Mouse (Mus musculus): ENCODE measurements around the gene Gfy. TPM values are rescaled to one million over a fixed set of nuclear protein-coding genes. Genes with fewer than 3 reads are reported as not detected.

Gene Gfy
- polyA plus RNA-seq, 1 experiment from 2014 or later: not detected

DNA sequence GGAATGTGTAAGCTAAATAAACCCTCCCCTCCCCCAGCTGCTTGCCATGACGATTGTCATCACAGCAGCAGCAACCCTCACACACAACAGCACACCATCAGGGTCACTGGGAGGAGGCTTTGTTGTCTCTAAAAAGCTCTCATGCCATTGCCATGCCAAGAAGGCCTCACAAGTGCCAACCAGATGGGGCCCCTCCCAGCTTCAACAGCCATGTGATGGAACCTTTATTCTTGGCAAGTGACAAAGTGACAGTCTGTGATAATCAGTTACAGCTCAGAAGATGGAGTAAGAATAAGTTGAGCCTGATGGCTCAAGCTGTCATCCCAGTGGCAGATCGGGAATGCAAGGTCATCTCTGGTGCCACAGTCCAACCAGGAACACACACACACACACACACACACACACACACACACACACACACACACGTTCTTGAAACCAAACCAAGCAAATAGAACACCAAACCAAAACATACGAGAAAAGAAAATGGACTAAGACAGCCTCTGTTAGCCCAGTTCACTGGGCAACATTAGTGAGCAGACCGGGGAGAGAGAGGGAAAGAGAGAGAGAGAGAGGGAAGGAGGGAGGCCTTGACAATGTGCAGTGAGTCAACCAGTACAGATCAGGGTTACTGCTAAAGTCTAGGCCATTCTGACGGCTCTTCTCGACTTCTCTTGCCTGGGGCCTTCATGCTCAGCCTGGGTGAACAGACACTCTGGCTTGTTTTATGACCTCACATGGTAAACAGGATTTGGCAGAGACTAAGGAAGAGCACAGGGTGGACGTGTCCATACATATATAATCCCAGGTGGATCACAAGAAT lies 39.3 kb downstream of the Gfy start:
- peaks cover 10% of the 10 kb centered on the region for H3K4me1 ChIP-seq
- no peak overlapping the region for H3K4me3 ChIP-seq
- 78% methylated on average over 8 of the region's 8 CpGs for WGBS
- no peak overlapping the region for H3K4me2 ChIP-seq (replicated peaks)
- no peaks in the 10 kb centered on the region; the same call in 1 of the 2 replicates for H3K36me3 ChIP-seq
- no peaks in the 10 kb centered on the region for H3K9me3 ChIP-seq
- no peak overlapping the region for H3K27ac ChIP-seq (replicated peaks)
- H3K9ac ChIP-seq (replicated peaks): no peak overlapping the region
- no peaks in the 10 kb centered on the region; the same call in 1 of the 2 replicates for H3K27me3 ChIP-seq
- no peak for ATAC-seq (replicated peaks)

DNA sequence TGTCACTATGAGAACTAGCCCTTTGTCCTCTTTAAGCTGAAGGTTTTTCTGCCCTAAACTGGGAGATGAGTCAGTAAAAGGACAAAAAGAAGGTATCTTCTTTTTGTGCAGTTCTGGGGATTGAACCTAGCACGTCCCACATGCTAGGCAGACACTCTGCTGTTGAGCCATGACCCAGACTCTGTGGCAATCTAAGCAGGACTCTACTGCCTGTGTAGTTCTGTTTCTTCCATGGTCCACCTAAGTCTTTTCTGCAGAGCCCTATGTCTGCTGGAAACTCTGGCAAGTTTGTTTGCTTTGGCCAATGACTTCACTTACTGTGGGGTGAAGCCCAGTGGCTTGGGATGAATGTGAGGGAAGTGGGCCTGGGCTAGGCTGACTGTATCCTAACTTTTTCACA lies 41.0 kb downstream of the Gfy start:
- Histone ChIP-seq H3K9ac (replicated peaks) (no peak overlapping the region), H3K36me3 (no peaks in the 10 kb centered on the region), H3K4me3 (no peak overlapping the region), H3K9me3 (no peaks in the 10 kb centered on the region), H3K27ac (replicated peaks) (no peak overlapping the region), H3K27me3 (no peaks in the 10 kb centered on the region; the same call in 1 of the 2 replicates), H3K4me1 (peaks cover 10% of the 10 kb centered on the region), H3K4me2 (replicated peaks) (no peak overlapping the region)
- WGBS: 79% methylated on average over 1 of the region's 1 CpGs
- no peak for ATAC-seq (replicated peaks)

- Histone ChIP-seq H3K4me3 (no peak overlapping the region), H3K4me1 (peaks cover 10% of the 10 kb centered on the region), H3K9ac (replicated peaks) (no peak overlapping the region), H3K27ac (replicated peaks) (no peak overlapping the region), H3K27me3 (no peaks in the 10 kb centered on the region; the same call in 1 of the 2 replicates), H3K9me3 (no peaks in the 10 kb centered on the region), H3K4me2 (replicated peaks) (no peak overlapping the region), H3K36me3 (no peaks in the 10 kb centered on the region)
- no peak for ATAC-seq (replicated peaks)
- WGBS: 85% methylated on average over 12 of the region's 12 CpGs
These were observed 42.0 kb downstream of the Gfy start for GRCm38 (mm10) chr7:45137171-45138006.

DNA sequence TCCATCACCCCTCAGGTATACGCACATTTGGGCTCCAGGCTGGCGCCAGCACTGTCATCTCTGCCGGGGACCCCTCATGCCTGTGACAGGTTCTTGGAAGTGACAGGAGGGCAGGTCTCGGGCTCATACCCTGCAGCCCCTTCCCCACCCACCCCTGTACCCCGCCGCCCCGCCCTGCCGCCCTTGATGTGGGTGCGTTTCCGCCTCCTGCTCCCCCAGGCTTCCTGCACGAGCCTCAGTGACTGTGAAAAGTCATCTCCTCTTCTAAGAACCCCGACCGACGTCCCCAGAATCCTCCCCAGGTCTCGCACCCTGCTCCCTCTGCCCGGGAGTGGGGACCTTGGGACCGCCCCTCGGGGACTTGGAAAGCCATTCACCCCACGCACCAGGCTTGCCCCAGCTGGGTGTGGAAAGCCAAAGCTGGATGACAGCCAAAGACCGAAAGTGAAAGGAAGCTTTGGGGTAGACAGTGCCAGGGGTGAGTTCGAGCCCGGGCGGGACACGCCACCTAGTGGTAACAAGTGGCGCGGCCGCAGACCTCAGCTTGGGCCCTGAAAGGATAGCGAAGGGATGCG lies 43.3 kb downstream of the Gfy start, which contains the start of the genes Gm45713 and Flt3l:
Gene Gm45713, minus strand, starts transcription at position 239 of the 575 bp plus-strand sequence.
Gene Flt3l, minus strand, starts transcription at position 440 of the 575 bp plus-strand sequence.
- peak; percentile 88 for ATAC-seq (replicated peaks)
- Histone ChIP-seq H3K4me1 (peaks cover 10% of the 10 kb centered on the region), H3K9ac (replicated peaks) (peak within 1 kb of the TSS; percentile 55), H3K36me3 (no peaks in the 10 kb centered on the region), H3K4me3 (peak within 1 kb of the TSS; percentile 46), H3K9me3 (no peaks in the 10 kb centered on the region), H3K4me2 (replicated peaks) (peak within 1 kb of the TSS; percentile 79), H3K27me3 (no peaks in the 10 kb centered on the region; the same call in 1 of the 2 replicates), H3K27ac (replicated peaks) (no peak within 1 kb of the TSS)
- 2% methylated on average over 29 of the region's 29 CpGs for WGBS

DNA sequence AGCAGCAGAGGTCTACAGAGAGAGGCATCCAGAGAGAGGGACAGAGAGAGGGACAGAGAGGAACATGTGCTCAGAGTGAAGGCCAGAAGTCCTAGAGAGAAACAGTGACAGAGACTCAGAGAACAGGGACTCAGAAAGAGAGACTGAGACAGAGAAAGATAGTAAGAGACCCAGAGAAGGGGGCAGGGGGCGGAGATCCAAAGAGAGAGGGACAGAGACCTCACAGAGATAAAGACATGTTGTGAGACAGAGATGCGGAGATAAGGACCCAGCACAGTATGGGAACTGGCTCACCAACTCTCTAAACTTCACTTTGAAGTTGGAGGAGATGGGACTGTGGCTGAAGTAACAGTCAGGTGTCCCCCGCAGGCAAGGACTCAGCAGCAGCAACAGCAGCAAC lies 44.0 kb downstream of the Gfy start:
- 87% methylated on average over 3 of the region's 3 CpGs for WGBS
- no peaks in the 10 kb centered on the region for H3K9me3 ChIP-seq
- no peaks in the 10 kb centered on the region for H3K36me3 ChIP-seq
- H3K27me3 ChIP-seq: no peaks in the 10 kb centered on the region; the same call in 1 of the 2 replicates
- ATAC-seq (replicated peaks): no peak
- H3K4me3 ChIP-seq: no peak overlapping the region
- H3K9ac ChIP-seq (replicated peaks): no peak overlapping the region
- peaks cover 10% of the 10 kb centered on the region for H3K4me1 ChIP-seq
- no peak overlapping the region for H3K27ac ChIP-seq (replicated peaks)
- H3K4me2 ChIP-seq (replicated peaks): 0 out of 2 replicates have a peak overlapping the region, but pooled peaks have one; percentile 79

DNA sequence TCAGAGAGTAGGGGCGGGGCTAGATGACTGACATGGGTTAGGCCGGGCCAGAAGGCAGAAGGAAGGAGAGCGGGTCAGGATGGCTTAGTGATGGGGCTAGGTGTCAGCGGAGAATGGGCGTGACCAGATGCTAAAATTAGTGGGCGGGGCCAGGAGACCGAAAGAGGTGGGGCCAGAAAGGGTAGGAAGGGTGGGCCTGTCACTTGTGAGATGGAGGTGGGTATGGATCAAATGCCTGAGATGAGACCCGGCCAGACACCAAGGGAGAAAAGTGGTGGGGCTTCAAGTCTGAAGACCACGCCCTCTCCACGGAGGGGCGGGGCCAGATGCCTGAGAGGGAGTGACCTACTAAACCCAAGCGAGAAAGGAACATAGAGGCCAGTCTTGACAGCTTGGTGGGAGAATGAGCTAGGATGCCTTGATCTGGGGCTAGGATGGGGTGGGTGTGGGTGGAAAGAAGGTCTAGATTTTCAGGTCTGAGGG lies 44.8 kb downstream of the Gfy start:
- Histone ChIP-seq H3K9ac (replicated peaks) (no peak overlapping the region), H3K4me1 (peaks cover 15% of the 10 kb centered on the region), H3K27ac (replicated peaks) (no peak overlapping the region), H3K4me3 (no peak overlapping the region), H3K9me3 (no peaks in the 10 kb centered on the region), H3K27me3 (no peaks in the 10 kb centered on the region; the same call in 1 of the 2 replicates), H3K36me3 (no peaks in the 10 kb centered on the region), H3K4me2 (replicated peaks) (no peak overlapping the region)
- ATAC-seq (replicated peaks): no peak
- WGBS: 10% methylated on average over 12 of the region's 12 CpGs

GRCm38 (mm10) chr7:45133446-45134159 lies 45.8 kb downstream of the Gfy start:
- H3K27me3 ChIP-seq: no peaks in the 10 kb centered on the region; the same call in 1 of the 2 replicates
- no peak overlapping the region for H3K4me2 ChIP-seq (replicated peaks)
- no peak overlapping the region for H3K4me3 ChIP-seq
- WGBS: 74% methylated on average over 8 of the region's 8 CpGs
- no peaks in the 10 kb centered on the region for H3K36me3 ChIP-seq
- H3K9ac ChIP-seq (replicated peaks): no peak overlapping the region
- peaks cover 19% of the 10 kb centered on the region for H3K4me1 ChIP-seq
- no peak overlapping the region for H3K27ac ChIP-seq (replicated peaks)
- no peak for ATAC-seq (replicated peaks)
- H3K9me3 ChIP-seq: no peaks in the 10 kb centered on the region

GRCm38 (mm10) chr7:45131850-45132249 lies 47.5 kb downstream of the Gfy start:
- Histone ChIP-seq H3K4me2 (replicated peaks) (no peak overlapping the region), H3K36me3 (peaks cover 5% of the 10 kb centered on the region), H3K27ac (replicated peaks) (no peak overlapping the region), H3K9me3 (no peaks in the 10 kb centered on the region), H3K4me3 (no peak overlapping the region), H3K9ac (replicated peaks) (no peak overlapping the region), H3K27me3 (no peaks in the 10 kb centered on the region; the same call in 1 of the 2 replicates), H3K4me1 (peaks cover 29% of the 10 kb centered on the region)
- 80% methylated on average over 11 of the region's 11 CpGs for WGBS
- no peak for ATAC-seq (replicated peaks)

GRCm38 (mm10) chr7:45129776-45130512 lies 49.4 kb downstream of the Gfy start:
- Histone ChIP-seq H3K9me3 (no peaks in the 10 kb centered on the region), H3K27ac (replicated peaks) (peak overlapping the region; percentile 96), H3K27me3 (no peaks in the 10 kb centered on the region), H3K4me1 (peaks cover 35% of the 10 kb centered on the region), H3K9ac (replicated peaks) (peak overlapping the region; percentile 71), H3K4me2 (replicated peaks) (peak overlapping the region; percentile 62), H3K36me3 (peaks cover 24% of the 10 kb centered on the region), H3K4me3 (peak overlapping the region; percentile 78)
- ATAC-seq (replicated peaks): no peak
- WGBS: 60% methylated on average over 15 of the region's 15 CpGs

- peaks cover 40% of the 10 kb centered on the region for H3K4me1 ChIP-seq
- no peak for ATAC-seq (replicated peaks)
These were observed 50.1 kb downstream of the Gfy start for GRCm38 (mm10) chr7:45129318-45129717.

More at GRCm38 (mm10) chr7:45129318-45129717, 50.1 kb downstream of the Gfy start:
- H3K9me3 ChIP-seq: no peaks in the 10 kb centered on the region
- H3K36me3 ChIP-seq: peaks cover 24% of the 10 kb centered on the region
- H3K27me3 ChIP-seq: no peaks in the 10 kb centered on the region
- under 1% methylated on average over 17 of the region's 17 CpGs for WGBS
- H3K9ac ChIP-seq (replicated peaks): peak overlapping the region; percentile 71
- H3K27ac ChIP-seq (replicated peaks): peak overlapping the region; percentile 96
- H3K4me3 ChIP-seq: peak overlapping the region; percentile 78
- peak overlapping the region; percentile 62 for H3K4me2 ChIP-seq (replicated peaks)

All from forebrain, embryonic 15.5 days (tissue).